Mouse (Mus musculus): ENCODE data around the gene Map2k6.

Gene Map2k6

DNA sequence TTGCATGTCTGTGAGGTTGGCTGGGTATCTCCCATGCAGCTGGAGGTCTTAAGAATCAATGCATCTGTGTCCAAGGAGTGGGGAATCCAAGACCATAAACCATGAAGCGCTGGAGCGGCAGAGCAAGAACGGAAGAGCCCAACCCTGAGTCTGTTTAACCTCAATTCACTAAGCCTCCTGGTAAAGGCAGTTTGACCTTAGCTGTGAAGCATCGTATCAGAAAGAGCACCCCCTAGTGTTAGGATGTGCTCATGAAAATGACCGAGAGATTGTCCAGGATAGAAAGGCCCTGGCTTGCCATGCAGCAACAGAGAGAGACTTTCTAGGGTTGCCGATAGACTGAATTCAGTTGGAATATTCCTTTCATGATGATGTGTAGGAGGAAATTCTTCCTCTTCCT lies 84.2 kb downstream of the Map2k6 start:
- peak; percentile 39 for DNase-seq (ENCODE audit: low read depth, low spot score)

DNA sequence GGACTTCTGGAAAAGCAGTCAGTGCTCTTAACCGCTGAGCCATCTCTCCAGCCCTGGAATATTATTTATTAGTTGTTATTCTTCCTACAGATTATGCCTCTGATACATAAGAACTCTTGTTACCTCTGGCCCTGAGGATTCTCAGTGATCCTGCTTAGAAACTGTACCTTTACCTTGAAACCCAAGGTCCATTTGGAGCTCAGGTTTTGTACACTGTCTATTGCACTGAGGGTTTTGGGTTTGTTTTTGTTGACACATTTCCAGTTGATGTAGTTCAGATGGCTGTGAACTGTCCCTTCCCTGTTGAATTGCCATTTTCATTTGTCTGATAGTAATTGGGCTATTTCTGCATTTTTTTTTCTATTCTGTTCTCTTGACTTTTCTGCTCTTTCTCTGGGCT lies 85.5 kb downstream of the Map2k6 start:
- DNase-seq (ENCODE audit: low read depth, low spot score) = no peak

DNA sequence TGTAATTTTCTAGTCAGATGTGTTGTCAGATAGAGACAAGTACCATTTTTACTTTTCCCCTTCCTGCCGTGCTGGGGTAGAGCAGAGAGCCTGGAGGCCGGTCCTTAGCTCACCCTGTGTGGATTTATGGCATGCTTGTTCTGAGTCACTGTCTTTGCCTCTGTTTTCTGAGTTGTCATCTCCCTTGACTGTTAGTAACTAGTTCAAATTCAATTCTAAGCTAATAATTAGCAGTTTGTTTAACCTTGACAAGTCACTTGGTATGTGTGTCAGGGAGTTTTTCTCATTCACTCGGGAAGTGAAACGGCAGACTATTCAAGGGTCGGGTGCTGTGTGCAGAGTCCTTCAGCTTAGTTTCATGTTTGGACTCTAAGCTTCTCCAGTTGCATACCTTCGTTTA lies 86.2 kb downstream of the Map2k6 start:
- DNase-seq (ENCODE audit: low read depth, low spot score) = no peak

DNA sequence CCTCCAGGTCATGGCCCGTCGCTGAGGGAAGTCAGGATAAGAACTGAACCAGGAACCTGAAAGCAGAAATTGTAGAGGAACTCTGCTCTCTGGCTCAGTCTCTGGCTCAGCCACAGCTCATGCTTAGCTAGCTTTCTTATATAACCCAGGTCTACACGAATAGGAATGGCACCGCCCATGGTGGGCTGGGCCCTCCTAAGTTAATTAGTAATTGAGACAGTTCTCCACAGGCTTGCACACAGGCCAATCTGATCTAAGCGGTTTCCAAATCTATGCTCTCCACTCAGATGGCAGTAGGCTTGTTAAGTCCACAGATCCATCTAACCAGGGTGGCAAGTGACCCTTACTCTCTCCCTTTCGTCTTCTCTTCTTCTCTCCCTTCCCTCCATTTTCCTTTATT lies 88.9 kb downstream of the Map2k6 start:
- no peak for DNase-seq (ENCODE audit: low read depth, low spot score)

DNA sequence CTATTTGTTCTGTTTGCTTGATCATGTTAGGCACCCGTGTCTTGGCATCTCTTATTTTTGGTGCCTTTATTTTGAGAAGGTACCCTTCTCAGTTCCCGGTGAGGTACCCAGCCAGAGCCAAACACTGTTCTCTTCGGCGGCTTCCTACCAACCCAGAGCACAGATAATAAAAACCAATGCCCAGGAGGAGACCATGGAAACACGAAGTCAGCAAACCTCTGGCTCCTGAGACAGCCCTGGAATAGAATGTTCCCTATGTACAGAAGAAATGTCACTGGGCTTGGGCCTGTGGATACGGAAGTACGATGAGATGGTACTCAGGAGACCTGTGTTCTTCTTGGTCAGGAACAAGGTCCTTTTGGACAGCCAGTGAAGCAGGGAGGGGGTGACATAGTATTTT lies 89.4 kb downstream of the Map2k6 start:
- DNase-seq (ENCODE audit: low read depth, low spot score) = no peak

DNA sequence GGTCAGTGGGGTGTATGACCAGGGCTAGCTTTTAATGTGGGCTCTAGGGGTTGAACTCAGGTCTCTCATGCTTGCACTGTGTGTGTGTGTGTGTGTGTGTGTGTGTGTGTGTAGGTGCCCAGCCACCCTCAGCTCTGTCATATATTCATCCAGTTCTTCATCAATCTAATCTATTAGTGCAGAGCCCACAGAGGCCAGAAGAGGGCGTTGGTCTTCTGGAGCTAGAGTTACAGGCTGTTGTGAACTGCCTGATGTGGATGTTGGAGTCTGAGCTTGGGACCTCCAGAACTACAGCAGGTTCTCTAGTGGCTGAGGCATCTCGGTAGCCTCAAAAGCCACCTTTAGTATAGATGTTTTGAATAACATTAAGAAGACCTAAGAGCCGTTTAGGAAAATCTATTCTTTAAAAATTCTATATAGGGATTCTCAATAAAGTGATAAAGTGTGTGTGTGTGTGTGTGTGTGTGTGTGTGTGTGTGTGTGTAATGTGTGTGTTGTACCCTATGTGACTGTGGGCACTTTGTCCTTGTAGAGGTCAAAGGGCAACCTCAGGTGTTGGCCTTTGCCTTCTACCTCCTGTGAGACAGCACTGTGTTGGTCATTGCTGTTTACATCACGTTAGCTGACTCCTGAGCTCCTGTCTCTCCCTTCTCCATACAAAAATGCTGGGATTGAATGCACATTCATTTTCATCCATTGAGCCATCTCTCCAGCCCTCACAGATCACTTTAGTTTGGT lies 96.6 kb downstream of the Map2k6 start:
- no peak for DNase-seq (ENCODE audit: low read depth, low spot score)

DNA sequence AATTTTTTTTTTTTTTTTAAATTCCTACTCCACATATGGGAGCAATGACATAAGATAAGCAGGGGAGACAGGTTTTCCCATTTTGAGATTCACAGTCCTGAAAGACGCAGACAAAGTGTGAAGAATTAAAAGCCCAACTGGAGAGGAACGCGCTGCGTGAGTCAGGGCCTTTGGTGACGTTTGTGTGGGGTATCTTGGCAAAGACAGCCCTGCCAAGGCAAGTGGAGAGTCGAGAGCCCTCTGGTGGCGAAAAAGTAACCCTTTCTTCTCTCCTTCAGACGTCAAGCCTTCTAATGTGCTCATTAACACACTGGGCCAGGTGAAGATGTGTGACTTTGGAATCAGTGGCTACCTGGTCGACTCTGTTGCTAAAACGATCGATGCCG lies 97.1 kb downstream of the Map2k6 start:
- DNase-seq (ENCODE audit: low read depth, low spot score) = no peak

DNA sequence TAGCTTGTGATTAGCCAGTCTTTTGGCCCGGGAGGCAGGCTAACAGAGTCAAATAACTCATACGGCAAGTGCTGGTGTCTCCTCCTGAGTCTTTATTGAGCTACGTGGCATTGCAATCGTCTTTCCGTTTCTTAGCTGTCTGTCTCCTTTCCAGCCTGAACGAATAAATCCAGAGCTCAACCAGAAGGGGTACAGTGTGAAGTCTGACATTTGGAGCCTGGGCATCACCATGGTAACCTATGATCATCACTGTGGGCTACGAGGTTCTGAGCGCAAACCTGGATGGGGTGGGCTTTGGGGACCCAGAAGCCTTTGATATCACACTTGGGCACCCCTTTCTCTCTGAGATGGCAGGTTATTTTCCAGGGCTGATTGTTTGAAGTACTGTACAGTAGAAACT lies 98.8 kb downstream of the Map2k6 start:
- no peak for DNase-seq (ENCODE audit: low read depth, low spot score)

DNA sequence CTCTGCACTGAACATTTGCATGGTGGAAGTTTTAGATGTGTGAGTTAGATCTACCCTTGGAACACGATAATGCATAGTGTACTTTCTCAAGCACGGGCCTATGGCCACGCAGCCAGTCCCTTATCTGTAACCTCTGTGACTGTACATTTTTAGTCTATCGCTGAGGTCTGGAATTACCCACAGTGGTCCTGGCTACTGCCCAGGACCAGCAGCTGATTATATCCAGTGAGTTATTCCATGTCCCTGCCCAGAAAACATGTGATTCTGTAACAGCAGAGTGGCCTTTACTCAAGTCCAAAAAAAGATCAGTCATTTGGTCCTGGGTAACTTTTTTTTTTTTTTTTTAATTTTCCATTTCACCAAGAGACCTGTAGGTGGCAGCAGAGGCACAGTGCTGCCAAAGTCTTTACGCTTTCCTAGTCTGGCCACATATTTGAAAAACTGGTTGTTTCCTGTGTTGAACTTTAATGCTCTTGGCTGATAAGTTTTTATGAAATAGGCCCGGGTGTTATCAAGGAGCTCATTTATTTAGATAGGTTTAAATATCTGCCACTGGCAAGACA lies 99.8 kb downstream of the Map2k6 start:
- peak; percentile 35 for DNase-seq (ENCODE audit: low read depth, low spot score)

DNA sequence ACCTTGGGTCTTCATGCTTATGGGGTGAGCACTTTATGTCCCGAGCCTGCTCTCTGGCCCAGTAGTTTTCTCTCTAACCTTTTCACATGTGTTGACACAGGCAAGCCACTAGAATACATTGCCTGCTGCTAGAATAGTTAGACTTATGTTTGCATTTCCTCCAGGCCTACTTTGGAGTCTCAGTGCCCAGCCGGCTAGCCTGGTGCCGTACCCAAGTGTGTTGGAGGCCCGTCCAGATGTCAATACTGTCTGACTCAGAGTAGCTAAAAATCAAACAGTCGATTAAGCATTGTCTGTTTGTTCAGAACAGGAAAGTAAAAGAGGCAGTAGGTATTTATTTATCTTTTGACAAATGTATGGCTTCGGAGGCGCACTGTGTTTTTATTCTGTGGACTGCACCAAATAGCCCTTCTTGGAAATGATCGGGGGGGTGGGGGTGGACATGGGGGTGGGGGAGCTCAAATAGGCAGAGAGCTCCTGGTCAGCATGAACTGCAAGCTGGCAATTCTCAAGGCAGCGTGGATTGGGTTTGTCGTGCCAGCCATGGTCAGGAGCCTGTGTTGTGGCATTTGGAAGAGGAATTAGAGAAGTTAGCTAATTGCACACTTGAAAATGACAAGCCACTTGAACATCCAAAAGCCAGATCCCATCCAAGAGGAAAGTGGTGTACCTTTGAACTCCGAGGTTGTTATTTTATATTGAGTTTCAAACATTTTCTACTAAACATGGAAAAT lies 104.2 kb downstream of the Map2k6 start:
- DNase-seq (ENCODE audit: low read depth, low spot score) = no peak

DNA sequence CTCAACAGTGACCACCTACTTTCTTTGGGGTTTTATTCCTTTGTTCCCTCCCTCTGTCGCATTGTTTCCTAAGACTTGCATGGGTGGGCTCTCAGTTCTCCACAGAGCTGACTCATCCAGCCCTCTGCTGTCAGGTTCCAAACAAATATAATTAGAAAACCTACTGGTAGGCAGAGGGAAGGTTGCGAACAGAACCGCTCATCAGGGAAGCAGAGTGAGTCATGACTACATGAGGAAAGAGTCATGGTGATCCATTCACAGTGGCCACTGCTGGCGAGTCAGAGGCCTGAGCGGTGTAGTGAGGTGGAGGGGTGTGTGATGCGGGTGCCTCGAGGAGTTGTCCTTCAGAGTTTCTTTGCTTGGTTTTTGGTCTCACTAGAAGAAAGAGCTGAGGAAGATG lies 112.5 kb downstream of the Map2k6 start:
- DNase-seq (ENCODE audit: low read depth, low spot score) = no peak

DNA sequence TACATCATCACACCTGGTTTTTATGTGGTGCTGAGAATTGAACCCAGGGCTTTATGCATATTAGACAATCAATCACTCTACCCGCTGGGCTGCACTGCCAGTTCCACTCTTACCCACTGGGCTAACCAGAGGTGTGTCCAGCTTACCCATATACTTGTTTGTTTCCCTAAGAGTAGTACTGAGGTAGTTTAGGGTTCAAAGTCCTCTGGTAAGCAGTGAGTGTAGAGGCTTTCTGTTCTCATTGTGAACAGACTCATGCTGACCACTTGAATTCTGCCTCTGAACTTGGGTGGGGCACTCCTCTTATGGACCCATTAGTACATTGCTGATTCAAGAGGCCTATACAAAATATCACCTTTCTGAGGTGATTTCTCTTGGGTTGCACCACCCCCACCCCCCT lies 119.7 kb downstream of the Map2k6 start:
- no peak for DNase-seq (ENCODE audit: low read depth, low spot score)

DNA sequence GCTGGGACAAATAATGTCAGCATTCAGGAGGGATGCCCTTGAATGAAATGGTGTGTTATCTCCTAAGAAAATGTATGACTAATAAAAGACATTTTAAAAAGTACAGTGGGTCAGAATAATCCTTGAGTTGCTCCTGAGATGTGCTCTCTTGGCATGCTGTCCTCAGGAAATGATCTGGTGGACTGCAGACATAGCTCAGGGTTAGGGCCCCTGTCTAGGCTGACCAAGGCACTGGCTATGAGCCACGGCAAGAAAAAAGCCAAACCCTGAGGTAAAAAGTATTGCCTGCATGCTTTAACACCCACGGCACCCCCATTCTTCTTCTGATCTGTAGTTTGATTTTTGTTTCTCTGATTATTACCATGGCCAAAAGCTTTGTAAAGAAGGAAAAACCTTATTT lies 124.0 kb downstream of the Map2k6 start:
- DNase-seq (ENCODE audit: low read depth, low spot score) = no peak

DNA sequence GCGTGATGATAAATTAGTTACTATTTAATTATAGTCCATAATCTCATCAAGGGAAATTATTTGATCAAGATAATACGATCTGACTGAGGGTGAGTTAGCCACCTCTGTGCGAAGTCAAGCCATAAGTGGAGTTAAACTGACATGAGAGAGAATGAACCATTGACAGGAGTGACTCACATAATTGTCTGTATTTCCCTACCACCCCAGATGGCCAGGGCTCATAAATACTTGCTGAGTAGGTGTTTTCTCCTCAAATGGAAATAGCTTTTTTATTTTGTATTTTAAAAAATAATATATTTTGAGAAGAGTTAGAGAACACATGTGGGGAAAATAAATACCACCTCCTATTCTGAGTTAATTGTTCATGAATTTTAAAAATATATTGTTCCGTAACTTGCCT lies 127.2 kb downstream of the Map2k6 start:
- no peak for DNase-seq (ENCODE audit: low read depth, low spot score)

DNA sequence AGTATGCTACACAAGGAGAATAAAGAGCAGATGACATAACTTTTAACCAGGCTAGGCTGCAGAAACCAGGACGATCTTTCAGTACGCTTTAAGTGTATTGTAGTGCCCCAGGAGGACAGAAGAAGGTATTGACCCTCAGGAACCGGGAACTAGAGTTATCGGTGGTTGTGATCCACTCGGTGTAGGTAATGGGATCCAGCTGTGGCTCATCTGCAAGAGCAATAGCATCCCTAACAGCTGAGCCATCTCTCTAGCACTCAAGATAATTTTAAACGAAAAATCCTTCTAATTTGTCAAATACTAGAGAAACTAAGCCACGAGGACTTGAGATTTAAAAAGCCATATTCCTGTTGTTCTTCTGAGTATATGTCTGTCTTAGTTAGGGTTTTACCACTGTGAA lies 132.2 kb downstream of the Map2k6 start:
- no peak for DNase-seq (ENCODE audit: low read depth, low spot score)

DNA sequence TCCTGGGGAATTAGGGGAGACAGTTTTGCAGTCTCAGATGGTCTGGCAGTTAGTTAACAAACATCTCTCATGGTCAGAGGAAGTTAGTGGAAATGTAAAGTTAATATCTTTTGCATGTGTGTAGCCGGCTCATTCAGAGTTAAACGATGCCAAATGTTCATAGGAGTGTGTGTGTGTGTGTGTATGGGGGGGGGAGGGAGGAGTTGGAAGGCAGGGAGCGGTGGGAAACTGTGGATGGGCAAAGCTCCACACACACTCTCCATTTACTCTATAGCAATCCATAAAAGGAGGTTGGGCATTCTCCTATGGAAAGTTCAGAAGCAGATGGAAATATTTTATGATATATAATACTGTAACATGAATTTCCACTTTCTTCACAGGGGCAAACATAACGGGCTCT lies 135.9 kb downstream of the Map2k6 start:
- no peak for DNase-seq (ENCODE audit: low read depth, low spot score)

DNA sequence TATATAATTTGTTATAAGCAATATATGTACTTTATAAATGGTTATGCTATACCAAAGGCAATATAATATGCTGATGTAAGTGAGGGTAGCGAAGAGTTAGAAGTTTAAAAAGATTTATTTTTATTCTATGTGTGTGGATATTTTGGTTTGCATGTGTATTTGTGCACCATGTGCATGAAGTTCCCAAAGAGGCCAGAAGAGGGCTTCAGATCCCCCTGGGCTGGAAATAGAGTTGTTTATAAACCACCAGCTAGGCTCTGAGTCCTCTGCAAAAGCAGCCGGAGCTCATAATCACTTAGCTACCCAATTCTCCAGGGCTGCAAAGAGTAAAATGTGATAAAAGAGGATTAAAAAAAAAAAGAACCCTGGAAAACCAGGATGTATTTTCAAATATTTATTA lies 137.6 kb downstream of the Map2k6 start:
- DNase-seq (ENCODE audit: low read depth, low spot score) = no peak

DNA sequence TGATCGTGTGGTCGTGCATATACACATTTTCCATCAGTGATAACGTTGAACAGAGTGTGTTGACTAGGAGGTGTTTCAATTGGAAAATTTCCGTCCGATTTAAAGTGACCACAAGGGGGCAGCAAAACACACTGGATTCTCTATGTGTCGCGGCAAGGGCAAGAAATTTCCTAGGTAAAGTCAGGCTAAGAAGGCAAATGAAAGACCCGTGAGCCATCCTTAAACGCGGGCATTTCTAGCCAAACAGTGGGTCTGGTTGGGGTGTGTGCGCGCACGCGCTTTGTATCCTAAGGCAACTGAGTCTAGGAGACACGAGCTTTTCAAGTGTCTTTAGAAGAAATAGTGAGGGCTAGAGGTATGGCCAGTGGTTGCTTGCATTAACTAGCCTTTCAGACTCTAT lies 138.7 kb downstream of the Map2k6 start:
- DNase-seq (ENCODE audit: low read depth, low spot score) = peak; percentile 19

DNA sequence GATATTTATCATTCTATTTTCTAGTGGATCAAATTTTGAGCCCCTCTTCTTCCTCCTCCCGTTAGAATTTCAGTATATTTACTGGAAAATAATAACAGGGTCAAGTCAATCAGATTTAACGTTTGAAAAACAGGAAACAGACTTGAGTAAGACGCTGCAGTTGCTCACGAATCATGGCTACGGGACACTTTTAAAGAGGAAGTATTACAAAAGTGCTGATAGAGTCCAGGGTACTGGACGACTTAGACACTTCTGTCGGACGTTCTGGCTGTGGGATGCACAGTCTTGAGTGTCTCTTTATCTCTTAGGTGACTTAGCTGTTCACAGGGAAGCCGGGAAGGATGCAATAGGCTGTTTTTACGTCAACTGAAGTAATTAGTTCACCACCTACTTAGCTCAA lies 139.3 kb downstream of the Map2k6 start:
- DNase-seq (ENCODE audit: low read depth, low spot score) = no peak

DNA sequence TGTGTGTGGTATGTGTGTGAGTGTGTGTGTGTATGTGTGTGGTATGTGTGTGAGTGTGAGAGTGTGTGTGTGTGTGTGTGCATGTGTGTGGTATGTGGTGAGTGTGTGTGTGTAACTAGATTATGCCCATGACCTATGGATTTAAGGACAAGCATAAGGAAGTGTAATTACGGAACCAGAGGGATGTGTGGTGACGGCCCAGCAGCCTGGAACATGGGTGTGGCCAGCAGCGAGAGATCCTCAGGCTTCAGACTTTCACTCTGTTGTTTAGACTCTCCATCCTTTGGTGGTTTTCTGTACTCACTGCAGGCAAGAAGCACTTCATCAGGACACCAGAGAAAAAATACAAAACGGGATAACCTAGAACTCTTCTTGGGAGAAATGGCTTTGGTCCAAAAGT lies 143.0 kb downstream of the Map2k6 start:
- DNase-seq (ENCODE audit: low read depth, low spot score) = no peak

DNA sequence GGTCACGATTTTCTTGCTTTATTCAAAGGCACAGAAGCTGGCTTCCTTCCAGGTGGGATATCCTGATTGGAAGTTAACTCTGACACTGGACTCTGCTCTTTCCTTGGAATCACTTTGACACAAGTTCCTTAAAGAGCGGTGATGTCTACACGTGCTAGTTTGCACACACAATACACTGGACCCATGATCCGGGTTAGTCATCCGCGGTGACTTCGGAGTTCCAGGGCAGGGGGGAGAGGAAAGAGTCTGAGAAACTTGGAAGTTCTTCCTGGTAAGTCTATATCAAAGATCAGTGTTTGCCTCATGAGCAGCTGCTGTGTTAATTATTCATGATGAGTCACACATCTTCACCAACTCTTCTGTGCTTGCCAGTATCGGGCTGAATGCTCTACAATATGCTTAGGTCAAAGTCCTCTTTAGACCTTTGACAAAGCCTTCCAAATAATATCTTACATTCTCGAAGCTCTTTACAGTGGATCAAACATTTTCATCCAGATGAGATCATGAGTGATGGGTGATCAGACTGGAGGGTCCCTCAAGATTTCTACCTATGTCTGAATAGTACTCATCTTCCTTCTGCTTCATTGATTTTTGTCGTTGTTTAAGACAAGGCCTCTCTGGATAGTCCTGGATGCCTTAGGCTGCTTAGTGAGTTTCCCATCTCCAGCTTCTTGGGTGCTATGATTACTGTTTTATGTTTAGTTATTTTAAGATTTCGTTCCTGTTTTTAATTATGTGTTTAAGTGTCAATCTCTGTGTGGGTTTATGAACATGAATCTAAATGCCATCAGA lies 145.7 kb downstream of the Map2k6 start:
- DNase-seq (ENCODE audit: low read depth, low spot score) = no peak

DNA sequence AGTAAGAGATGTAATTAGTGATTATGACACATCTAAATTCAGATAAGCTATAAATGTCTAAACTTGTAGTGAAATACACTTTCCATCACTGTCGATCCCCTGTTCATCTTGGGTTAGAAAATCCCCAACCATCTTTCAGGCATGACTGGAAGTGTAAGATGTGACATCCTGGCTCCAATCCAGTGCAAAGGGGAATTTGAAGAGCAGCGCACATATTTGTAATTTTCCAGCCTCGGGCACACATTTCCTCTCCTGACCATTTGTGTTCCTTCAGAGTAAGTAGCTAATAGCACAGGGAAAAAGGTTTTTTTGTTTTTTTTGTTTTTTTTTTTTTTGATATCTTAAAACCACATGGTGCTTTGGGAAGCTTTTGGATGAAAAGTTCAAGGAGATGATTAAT lies 146.5 kb downstream of the Map2k6 start:
- no peak for DNase-seq (ENCODE audit: low read depth, low spot score)
